Mouse (Mus musculus) cerebellum, adult 2 months (tissue): ENCODE measurements around the gene Ufsp1. TPM values are rescaled to one million over a fixed set of nuclear protein-coding genes. Genes with fewer than 3 reads are reported as not detected.
"Not testable (repeated sequence)": the region's sequence is repeated elsewhere in the genome, so short reads cannot be mapped to it uniquely, and the experiment has no call there.

Source experiments
- DNase-seq, 2 experiments: peaks; one replicate each; pipeline ENCODE4 v3.0.0; 2021
- H3K27ac ChIP-seq: fragments of 200-500 bp; 2 replicates; pipeline ENCODE4 v1.5.1; 2012; ENCODE audit warnings: low read length, control low read depth, inconsistent platforms; ENCODE audit not compliant: insufficient read depth
- H3K27me3 ChIP-seq: fragments of 200-500 bp; 2 replicates; pipeline ENCODE4 v1.6.1; 2012; ENCODE audit warnings: inconsistent platforms, mild to moderate bottlenecking, low read length, moderate library complexity; ENCODE audit not compliant: control insufficient read depth, insufficient read depth
- H3K4me1 ChIP-seq: fragments of 200-500 bp; 2 replicates; pipeline ENCODE4 v1.6.1; 2011; ENCODE audit warnings: low read length; ENCODE audit not compliant: control insufficient read depth, insufficient read depth
- H3K4me3 ChIP-seq: fragments of 200-500 bp; replicated peaks from 2 replicates; pipeline ENCODE3; 2011; ENCODE audit warnings: mild to moderate bottlenecking, low read depth, low read length, control low read depth; ENCODE audit not compliant: insufficient read depth
- CTCF ChIP-seq: fragments of 200-500 bp; IDR thresholded peaks from 2 replicates; pipeline ENCODE4 v1.5.1; 2011; ENCODE audit warnings: low read depth, mild to moderate bottlenecking, control low read depth, low read length, moderate library complexity, borderline replicate concordance; ENCODE audit not compliant: insufficient read depth
- POLR2A ChIP-seq: fragments of 200-500 bp; IDR thresholded peaks from 2 replicates; pipeline ENCODE4 v1.6.1; 2011; ENCODE audit warnings: low read length, control low read depth, borderline replicate concordance; ENCODE audit not compliant: insufficient read depth
- WGBS: fragments of 180-500 bp; shearing (Covaris S2); methylation state at CpG from one replicate; pipeline ENCODE4 v1.1.7; 2018; 5-methylcytosine and 5-hydroxymethylcytosine counted together
- polyA plus RNA-seq: library from polyadenylated mRNA; depleted of rRNA; stranded (reverse); fragments of >200 nt; gene quantifications from 2 replicates; pipeline ENCODE4 v1.2.3, GENCODE M21; 2012; rRNA removed

Ufsp1 gene
- 27.9 and 28.2 TPM in 2 replicates for polyA plus RNA-seq

- Histone ChIP-seq H3K4me1 (peaks cover 6% of the 10 kb centered on the region; the same call in 1 of the 2 replicates), H3K27ac (peak within 1 kb of the TSS; percentile 98), H3K4me3 (peak within 1 kb of the TSS; percentile 96), H3K27me3 (no peaks in the 10 kb centered on the region)
- WGBS: 1% methylated on average over 52 of the region's 52 CpGs
- peak; percentile 96 to 97 for DNase-seq
- TF ChIP-seq CTCF: no peak
- peak; percentile 79; the same call in 1 of the 2 replicates for TF ChIP-seq POLR2A
Measured at GRCm38 (mm10) chr5:137293839-137294743, at the start of gene Ufsp1. Gene Ufsp1, plus strand, starts transcription at chr5:137294629.

GRCm38 (mm10) chr5:137263897-137264720, 30.3 kb upstream of the Ufsp1 start:
- DNase-seq: no peak
- no peaks in the 10 kb centered on the region for H3K4me1 ChIP-seq
- WGBS: 87% methylated on average over 14 of the region's 14 CpGs
- no peak overlapping the region for H3K4me3 ChIP-seq
- H3K27me3 ChIP-seq: no peaks in the 10 kb centered on the region
- TF ChIP-seq POLR2A (no peak), CTCF (no peak)
- H3K27ac ChIP-seq: no peak overlapping the region

GRCm38 (mm10) chr5:137264787-137265186, 29.6 kb upstream of the Ufsp1 start:
- no peak overlapping the region for H3K27ac ChIP-seq
- WGBS: 86% methylated on average over 11 of the region's 11 CpGs
- H3K27me3 ChIP-seq: no peaks in the 10 kb centered on the region

GRCm38 (mm10) chr5:137268131-137268910, 26.1 kb upstream of the Ufsp1 start:
- Histone ChIP-seq H3K27ac (no peak overlapping the region), H3K4me1 (no peaks in the 10 kb centered on the region), H3K4me3 (no peak overlapping the region), H3K27me3 (no peaks in the 10 kb centered on the region)
- TF ChIP-seq CTCF (no peak), POLR2A (no peak)
- WGBS: 16% methylated on average over 18 of the region's 18 CpGs
- no peak for DNase-seq

More at GRCm38 (mm10) chr5:137264787-137265186, 29.6 kb upstream of the Ufsp1 start:
- Histone ChIP-seq H3K4me1 (no peaks in the 10 kb centered on the region), H3K4me3 (no peak overlapping the region)
- no peak for DNase-seq
- TF ChIP-seq CTCF (no peak), POLR2A (no peak)

- WGBS: 41% methylated on average over 18 of the region's 18 CpGs
- no peak overlapping the region for H3K27ac ChIP-seq
- H3K27me3 ChIP-seq: no peaks in the 10 kb centered on the region
- no peak for DNase-seq
- H3K4me1 ChIP-seq: no peaks in the 10 kb centered on the region
- H3K4me3 ChIP-seq: no peak overlapping the region
- TF ChIP-seq POLR2A: no peak
- peak; percentile 44; the same call in 1 of the 2 replicates for TF ChIP-seq CTCF
Measured at GRCm38 (mm10) chr5:137277360-137278342, 16.8 kb upstream of the Ufsp1 start.

GRCm38 (mm10) chr5:137284411-137284810, 10.0 kb upstream of the Ufsp1 start:
- not testable (repeated sequence) for H3K27ac ChIP-seq, H3K4me1 ChIP-seq, DNase-seq, H3K27me3 ChIP-seq, H3K4me3 ChIP-seq
- WGBS: 74% methylated on average over 5 of the region's 6 CpGs

- WGBS: 59% methylated on average over 5 of the region's 5 CpGs
- Histone ChIP-seq H3K27me3 (no peaks in the 10 kb centered on the region), H3K4me1 (peaks cover 7% of the 10 kb centered on the region; the same call in 1 of the 2 replicates), H3K4me3 (no peak overlapping the region), H3K27ac (no peak overlapping the region)
- DNase-seq: peak in 1 of 2 experiments; percentile 51
- TF ChIP-seq CTCF (peak; percentile 45; the same call in 1 of the 2 replicates), POLR2A (no peak)
Measured at GRCm38 (mm10) chr5:137285045-137285444, 9.4 kb upstream of the Ufsp1 start.
